Mouse (Mus musculus) adrenal gland, adult 8-10 months (tissue): ENCODE measurements around the gene Prrxl1. TPM values are rescaled to one million over a fixed set of nuclear protein-coding genes. Genes with fewer than 3 reads are reported as not detected.

Source experiments
- DNase-seq: peaks from one replicate; pipeline ENCODE4 v3.0.0; 2022
- total RNA-seq, 4 experiments: library from RNA; stranded (reverse); gene quantifications; 2 replicates each; pipeline ENCODE4 v1.2.4; 2022

The Prrxl1 gene
- 1 to 10 TPM; 2.6 to 5.4 (median 4.2) TPM for total RNA-seq

- DNase-seq = no peak
These were observed at the start of gene Prrxl1 for GRCm38 (mm10) chr14:32599290-32600041. Gene Prrxl1, plus strand, starts transcription at chr14:32599407.

GRCm38 (mm10) chr14:32551854-32552253 is 47.4 kb upstream of the Prrxl1 start:
- no peak for DNase-seq

GRCm38 (mm10) chr14:32553198-32553903 is 45.9 kb upstream of the Prrxl1 start:
- no peak for DNase-seq

- no peak for DNase-seq
These were observed 44.2 kb upstream of the Prrxl1 start for GRCm38 (mm10) chr14:32554860-32555526.

- no peak for DNase-seq
These were observed 37.8 kb upstream of the Prrxl1 start for GRCm38 (mm10) chr14:32561428-32561827.

GRCm38 (mm10) chr14:32563661-32564060 is 35.5 kb upstream of the Prrxl1 start:
- no peak for DNase-seq

- no peak for DNase-seq
These were observed 26.7 kb upstream of the Prrxl1 start for GRCm38 (mm10) chr14:32572519-32572918.

- DNase-seq = no peak
These were observed 20.8 kb upstream of the Prrxl1 start for GRCm38 (mm10) chr14:32578420-32578819.

- DNase-seq = no peak
These were observed 15.5 kb upstream of the Prrxl1 start for GRCm38 (mm10) chr14:32583696-32584095.

GRCm38 (mm10) chr14:32587013-32587784 is 12.0 kb upstream of the Prrxl1 start:
- DNase-seq = peak; percentile 53

- no peak for DNase-seq
These were observed 8.8 kb upstream of the Prrxl1 start for GRCm38 (mm10) chr14:32590377-32590776.

GRCm38 (mm10) chr14:32597232-32598231 is 1.7 kb upstream of the Prrxl1 start:
- peak; percentile 33 for DNase-seq

GRCm38 (mm10) chr14:32598437-32599219 is 579 bp upstream of the Prrxl1 start:
- DNase-seq = no peak

GRCm38 (mm10) chr14:32600110-32600509 is 903 bp downstream of the Prrxl1 start:
- no peak for DNase-seq

GRCm38 (mm10) chr14:32605508-32605907 is 6.3 kb downstream of the Prrxl1 start:
- no peak for DNase-seq

- DNase-seq = no peak
These were observed 7.1 kb downstream of the Prrxl1 start for GRCm38 (mm10) chr14:32606316-32606715.

GRCm38 (mm10) chr14:32609392-32609791 is 10.2 kb downstream of the Prrxl1 start:
- DNase-seq = no peak

GRCm38 (mm10) chr14:32617253-32617652 is 18.0 kb downstream of the Prrxl1 start:
- DNase-seq = no peak

- no peak for DNase-seq
These were observed 25.0 kb downstream of the Prrxl1 start for GRCm38 (mm10) chr14:32624245-32624644.

GRCm38 (mm10) chr14:32624811-32625210 is 25.6 kb downstream of the Prrxl1 start:
- no peak for DNase-seq
